Mouse (Mus musculus) ES-CJ7 (cell line): ENCODE data around the gene Ufsp1.

Source experiments
- DNase-seq: peaks from one replicate; pipeline ENCODE4 v3.0.0; 2011; ENCODE audit warnings: low read depth, low spot score

The Ufsp1 gene

GRCm38 (mm10) chr5:137293839-137294743 is at the start of gene Ufsp1:
Gene Ufsp1, plus strand, starts transcription at chr5:137294629.
- DNase-seq: peak; percentile 96

DNA sequence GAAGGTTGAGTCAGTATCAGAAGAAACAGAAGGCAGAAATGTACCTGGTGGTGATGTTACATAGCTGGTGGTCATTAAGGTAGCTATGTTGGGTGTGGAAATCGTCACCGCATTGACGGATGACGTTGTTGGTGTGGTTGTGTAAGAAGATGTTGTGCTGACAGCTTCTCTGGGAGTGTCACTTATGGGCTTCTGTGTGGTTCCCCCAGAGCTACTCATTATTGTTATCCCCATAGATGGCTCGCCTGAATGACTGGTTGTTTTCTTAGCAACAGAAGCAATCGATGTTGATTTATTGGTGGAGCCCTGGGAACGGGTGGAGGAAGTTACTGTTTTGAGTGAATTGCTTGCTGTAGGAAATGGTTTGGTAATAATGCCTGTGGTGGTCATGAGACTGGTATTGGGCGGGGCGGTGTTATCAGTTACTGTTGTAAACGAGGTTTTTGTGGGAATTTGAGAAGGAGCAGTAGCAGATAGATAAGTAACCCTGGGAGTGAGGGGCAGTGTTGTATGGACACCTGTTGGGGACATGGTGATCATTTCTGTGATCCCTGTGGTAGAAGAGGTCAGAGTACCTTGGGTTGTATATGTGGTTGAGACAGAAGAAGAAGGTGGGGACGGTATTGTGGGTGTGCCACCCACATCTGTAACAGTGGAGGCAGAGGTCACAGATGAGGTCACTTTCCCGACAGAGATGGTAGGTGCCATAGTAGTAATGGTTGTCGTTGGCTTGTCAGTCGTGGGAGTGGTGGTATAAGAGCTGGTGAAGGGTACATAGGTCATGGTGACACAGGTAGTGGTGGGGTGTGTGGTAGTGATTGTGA is 30.3 kb upstream of the Ufsp1 start:
- DNase-seq: no peak

DNA sequence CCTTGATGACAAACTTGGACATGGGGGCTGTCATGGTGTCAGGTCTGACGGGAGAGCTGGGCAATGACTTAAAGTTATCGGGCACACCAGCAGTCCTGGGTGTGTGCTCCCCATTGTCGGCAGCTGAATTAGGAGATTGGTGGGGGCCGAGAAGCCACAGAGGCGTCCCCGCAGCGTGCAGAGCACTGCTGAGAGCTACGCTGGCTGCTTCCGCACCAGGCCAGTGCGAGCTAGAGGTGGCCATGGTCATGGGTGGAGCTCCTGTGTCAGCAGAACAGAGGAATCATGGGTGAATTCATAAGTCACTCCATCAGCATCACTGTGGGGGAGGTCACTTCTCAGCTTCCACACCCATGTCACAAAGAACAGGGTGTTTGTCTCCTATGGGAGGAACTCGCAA is 29.6 kb upstream of the Ufsp1 start:
- no peak for DNase-seq

- no peak for DNase-seq
Measured at GRCm38 (mm10) chr5:137268131-137268910, 26.1 kb upstream of the Ufsp1 start.

DNA sequence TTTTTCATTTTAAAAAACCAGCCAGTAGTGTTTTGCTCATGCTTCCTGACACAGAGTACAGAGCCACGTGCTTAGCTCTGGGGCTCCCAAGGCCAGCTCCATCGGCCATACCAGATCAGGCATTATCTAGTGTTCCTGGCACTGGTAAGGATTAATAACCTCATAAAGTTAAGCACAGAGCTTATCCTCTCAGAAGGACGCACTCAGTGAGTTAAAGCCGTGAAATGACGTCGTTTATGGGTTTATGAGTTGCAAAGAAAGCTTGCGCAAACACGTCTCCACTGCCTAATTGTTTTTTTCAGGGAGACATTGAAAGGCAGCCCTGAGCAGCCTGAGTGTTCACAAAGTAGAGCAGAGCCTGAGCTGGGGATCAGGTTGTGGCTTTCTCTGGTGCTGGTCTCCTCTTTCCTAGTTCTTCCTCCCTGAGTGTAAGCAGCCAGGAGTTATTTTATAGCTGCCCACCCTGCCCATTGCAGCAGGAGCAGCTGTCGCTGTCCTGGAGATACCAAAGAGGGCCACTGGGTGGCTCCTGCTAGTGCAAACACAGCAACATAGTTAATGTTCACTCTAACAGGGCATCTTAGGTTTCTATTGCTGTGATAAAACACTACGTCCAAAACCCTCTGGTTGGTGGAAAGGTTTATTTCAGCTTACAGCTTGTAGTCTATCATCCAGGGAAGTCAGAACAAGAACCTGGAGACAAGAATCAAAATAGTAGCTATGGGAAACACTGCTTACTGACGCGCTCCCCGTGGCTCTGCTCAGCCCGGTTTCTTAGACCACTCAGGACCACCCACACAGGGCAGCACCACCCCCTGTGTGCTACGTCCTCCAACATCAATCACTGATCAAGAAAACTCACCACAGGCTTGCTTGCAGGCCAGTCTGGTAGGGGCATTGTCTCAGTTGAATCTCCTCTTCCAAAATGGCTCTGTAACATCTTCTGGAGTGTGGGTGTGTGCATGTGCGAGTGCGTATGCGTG is 16.8 kb upstream of the Ufsp1 start:
- DNase-seq: no peak

GRCm38 (mm10) chr5:137284411-137284810 is 10.0 kb upstream of the Ufsp1 start:
- peak; percentile 54 for DNase-seq

DNA sequence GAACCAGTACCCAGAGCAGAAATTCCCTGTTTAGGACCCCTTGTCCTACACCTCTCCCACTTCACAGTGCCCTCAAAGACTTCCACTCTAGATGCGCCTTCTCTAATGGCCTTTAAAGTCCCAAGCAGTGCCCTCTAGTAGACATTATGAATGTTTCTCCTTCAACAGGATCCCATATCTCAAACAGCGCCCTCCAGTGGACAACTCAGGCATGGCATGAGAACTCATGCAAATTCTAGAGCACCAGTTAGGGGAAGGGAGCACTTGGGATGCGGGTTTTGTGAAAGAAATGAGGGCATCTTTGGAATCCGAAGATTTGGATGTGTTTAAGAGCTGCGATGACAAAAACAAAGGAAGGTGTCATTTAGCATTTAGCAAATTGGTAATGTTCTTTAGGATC is 9.4 kb upstream of the Ufsp1 start:
- DNase-seq: peak; percentile 68

DNA sequence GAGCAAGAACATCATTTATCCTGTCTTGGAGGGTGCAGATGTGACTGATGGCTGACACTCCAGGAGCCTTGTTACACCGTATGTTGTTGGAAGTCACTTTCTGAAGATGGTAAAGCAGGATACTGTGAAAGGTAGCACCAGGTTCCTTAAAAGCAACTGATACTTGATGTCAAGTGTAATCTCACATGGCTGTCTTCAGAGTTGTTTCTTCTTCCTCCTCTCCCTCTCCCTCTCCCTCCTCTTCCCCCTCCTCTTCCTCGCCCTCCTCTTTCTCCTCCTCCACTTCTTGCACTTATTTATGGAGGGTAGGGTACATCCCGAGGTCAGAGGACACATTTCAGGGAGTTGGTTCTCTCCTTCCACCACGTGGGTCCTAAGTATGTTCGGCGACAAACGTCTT is 8.4 kb upstream of the Ufsp1 start:
- no peak for DNase-seq

DNA sequence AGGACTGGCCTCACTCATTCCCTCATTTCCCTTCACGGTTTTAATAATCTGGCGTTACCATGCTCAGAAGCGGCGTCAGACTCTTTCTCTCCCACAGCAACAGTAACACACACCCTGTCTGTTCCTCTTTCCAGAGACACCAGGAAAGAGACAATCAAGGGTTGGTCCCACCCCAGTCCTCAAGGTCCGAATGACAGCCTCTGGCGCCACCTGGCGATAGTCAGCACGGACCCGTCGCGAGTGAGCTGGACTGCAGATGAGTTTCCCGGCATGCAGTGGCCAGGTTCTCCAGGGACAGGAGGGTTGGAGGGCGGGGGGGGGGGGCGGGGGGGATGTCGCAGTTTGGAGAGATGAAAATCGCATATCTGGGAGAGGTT is 7.8 kb upstream of the Ufsp1 start:
- peak; percentile 89 for DNase-seq

GRCm38 (mm10) chr5:137287032-137287952 is 7.1 kb upstream of the Ufsp1 start, which contains the start of gene Ache:
Gene Ache, plus strand, starts transcription at chr5:137287519.
- no peak for DNase-seq

DNA sequence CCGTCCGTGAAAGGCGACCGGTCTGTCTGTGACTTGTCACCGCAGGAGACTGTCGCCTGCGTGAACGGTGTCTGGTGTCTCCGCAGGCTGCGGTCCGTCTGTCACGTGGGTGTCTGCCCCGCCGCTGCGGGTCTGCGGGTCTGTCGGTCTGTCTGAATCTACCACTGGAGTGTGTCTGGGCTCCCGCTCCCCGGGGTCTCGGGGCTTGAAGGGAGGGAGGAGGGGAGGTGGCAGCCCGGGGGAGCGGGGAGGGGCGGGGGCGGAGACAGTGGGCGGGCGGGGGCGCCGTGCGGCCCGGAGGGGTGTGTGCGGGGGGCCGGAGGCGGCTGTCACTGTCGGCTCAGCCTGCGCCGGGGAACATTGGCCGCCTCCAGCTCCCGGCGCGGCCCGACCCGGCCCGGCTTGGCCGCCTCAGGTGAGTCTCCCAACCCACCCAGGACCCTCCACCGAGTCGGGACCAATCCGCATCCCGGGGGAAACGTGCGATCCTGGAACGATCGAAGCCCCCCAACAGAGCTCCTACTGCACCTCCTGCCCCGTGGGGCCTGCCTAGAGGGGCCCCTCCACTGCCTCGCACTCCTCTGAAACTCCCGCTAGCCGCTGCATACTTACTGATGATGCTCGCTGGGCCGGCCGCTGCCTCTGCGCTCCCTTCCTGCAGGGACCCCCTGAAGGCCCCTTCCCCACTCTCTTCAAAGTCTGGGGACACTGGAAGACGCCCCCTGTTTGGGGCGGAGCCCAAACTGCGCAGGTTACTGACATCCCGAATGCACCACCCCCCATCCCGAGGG is 6.3 kb upstream of the Ufsp1 start:
- DNase-seq: no peak

DNA sequence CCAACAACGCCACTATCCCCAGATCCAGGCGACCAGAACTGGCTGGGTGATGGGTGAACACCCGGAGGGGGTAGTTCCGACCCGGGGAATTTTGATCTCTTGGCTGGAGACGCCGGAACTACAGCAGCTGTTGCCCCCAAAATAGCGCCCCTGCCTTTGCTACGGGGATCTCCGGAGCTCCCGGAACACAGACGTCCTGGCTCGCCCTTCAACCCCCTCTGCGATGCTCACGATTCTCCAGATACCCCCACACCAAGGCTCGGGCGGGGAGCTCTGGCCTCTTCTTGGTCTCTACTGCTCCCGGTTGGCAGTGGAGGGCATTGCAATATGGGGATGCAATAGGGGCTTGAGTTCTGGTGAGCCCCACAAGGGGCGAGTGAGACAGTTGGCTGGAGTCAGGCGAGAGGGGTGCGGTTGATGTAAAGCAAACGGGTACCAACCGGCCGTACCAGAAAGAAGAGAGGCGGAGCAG is 5.4 kb upstream of the Ufsp1 start:
- DNase-seq: peak; percentile 82

- DNase-seq: no peak
Measured at GRCm38 (mm10) chr5:137289591-137290365, 4.7 kb upstream of the Ufsp1 start.

DNA sequence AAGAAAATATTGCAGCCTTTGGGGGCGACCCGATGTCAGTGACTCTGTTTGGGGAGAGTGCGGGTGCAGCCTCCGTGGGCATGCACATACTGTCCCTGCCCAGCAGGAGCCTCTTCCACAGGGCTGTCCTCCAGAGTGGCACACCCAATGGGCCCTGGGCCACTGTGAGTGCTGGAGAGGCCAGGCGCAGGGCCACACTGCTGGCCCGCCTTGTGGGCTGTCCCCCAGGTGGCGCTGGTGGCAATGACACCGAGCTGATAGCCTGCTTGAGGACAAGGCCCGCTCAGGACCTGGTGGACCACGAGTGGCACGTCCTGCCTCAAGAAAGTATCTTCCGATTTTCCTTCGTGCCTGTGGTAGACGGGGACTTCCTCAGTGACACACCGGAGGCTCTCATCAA is 3.8 kb upstream of the Ufsp1 start:
- DNase-seq: no peak

GRCm38 (mm10) chr5:137291381-137291926 is 3.0 kb upstream of the Ufsp1 start:
- no peak for DNase-seq

DNA sequence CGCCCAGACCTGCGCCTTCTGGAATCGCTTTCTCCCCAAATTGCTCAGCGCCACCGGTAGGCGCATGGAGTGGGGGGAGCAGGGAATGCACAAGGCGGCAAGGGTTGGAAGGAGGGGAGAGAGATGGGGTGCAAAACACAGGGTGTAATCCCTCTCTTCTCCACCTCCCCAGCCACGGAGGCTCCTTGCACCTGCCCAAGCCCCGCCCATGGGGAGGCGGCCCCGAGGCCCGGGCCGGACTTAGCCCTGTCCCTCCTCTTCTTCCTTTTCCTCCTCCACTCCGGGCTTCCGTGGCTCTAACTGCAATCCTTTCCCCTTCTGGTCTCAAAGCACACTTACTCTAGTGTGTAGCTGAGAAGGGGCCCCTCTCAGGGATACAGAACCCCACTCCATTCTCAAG is 1.1 kb upstream of the Ufsp1 start:
- peak; percentile 67 for DNase-seq

DNA sequence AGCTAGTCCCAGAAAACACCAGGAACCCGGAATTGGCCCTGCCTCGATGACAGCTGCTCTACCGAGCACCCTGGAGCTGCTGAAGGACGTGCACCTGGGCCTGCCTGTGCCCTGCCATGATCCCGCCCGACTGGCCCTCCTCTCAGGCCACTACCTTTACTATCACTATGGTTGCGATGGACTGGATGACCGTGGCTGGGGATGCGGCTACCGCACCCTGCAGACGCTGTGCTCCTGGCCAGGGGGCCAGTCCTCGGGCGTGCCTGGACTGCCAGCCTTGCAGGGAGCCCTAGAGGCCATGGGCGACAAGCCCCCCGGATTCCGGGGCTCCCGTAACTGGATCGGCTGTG is 290 bp downstream of the Ufsp1 start:
- DNase-seq: no peak

- no peak for DNase-seq
Measured at GRCm38 (mm10) chr5:137295296-137295695, 867 bp downstream of the Ufsp1 start.
